20 mouse cellular contexts compared by ENCODE assay signal in genomic region chr4:125144211-125144610, GRCm38 (mm10). TPM values are rescaled to one million over a fixed set of nuclear protein-coding genes. Genes with fewer than 3 reads are reported as not detected.
DNase-seq lines count a peak whose midpoint lies in the region; ATAC-seq and TF ChIP-seq lines count a peak whose summit lies in the region.
"Had no signal": no experiment of that assay in that cellular context is flagged by ENCODE, and none has a peak within 500 bp of the region (broad histone marks: within the 10 kb centered on the region; RNA-seq: fewer than 3 reads in every experiment).

No protein-coding gene starts in this region.

- DNase-seq in liver: no peak
- DNase-seq in gastrocnemius, adult 8-10 months (ENCODE audit: low spot score in 2 of 2): no peak
- DNase-seq in midbrain, embryonic 10.5 days (ENCODE audit: low spot score): no peak
- DNase-seq in midbrain, embryonic 14.5 days: no peak
- DNase-seq: adrenal gland, adult 2 months; adrenal gland, postnatal 25 days; cerebellum, adult 11-12 months; cerebellum, postnatal 25 days; gastrocnemius, adult 2 months; gastrocnemius, postnatal 36 days; heart, postnatal 14 days had no signal

- no peaks in the 10 kb centered on the region for H3K79me2 ChIP-seq in macrophage (ENCODE audit: inconsistent target)

- ATAC-seq in liver, embryonic 16.5 days (ENCODE audit: low read depth): no peak
- ATAC-seq in midbrain, embryonic 14.5 days (ENCODE audit: low FRiP score, low TSS enrichment): no peak
- ATAC-seq: forebrain, embryonic 16.5 days had no signal

- H3K27me3 ChIP-seq in liver, embryonic 16.5 days (ENCODE audit: control insufficient read depth, insufficient read depth, low read depth, low read length): no peaks in the 10 kb centered on the region
- H3K27me3 ChIP-seq in midbrain, embryonic 10.5 days (ENCODE audit: low read depth, poor library complexity, severe bottlenecking): peaks cover 33% of the 10 kb centered on the region
- H3K27me3 ChIP-seq in midbrain, embryonic 14.5 days (ENCODE audit: control insufficient read depth, insufficient read depth, low read length): no peaks in the 10 kb centered on the region

- no peak overlapping the region for H3K9ac ChIP-seq in liver, embryonic 16.5 days (ENCODE audit: low read depth, low read length)
- H3K9ac ChIP-seq in midbrain, embryonic 14.5 days (replicated peaks; ENCODE audit: low read length): no peak overlapping the region
- H3K9ac ChIP-seq: embryonic facial prominence, embryonic 13.5 days; forebrain, embryonic 12.5 days; heart, embryonic 15.5 days; hindbrain, embryonic 13.5 days had no signal

- H3K4me3 ChIP-seq in liver, embryonic 16.5 days (ENCODE audit: low read depth, low read length): no peak overlapping the region
- no peak overlapping the region for H3K4me3 ChIP-seq in bone marrow macrophage, adult 2 months (ENCODE audit: insufficient read depth, low read length)
- no peak overlapping the region for H3K4me3 ChIP-seq in macrophage (ENCODE audit: inconsistent target)
- H3K4me3 ChIP-seq in midbrain, embryonic 10.5 days: no peak overlapping the region
- H3K4me3 ChIP-seq in midbrain, embryonic 14.5 days (replicated peaks; ENCODE audit: low read depth, low read length): no peak overlapping the region
- H3K4me3 ChIP-seq: embryonic facial prominence, embryonic 13.5 days; forebrain, embryonic 12.5 days; gastrocnemius, adult 2 months; heart, embryonic 10.5 days; heart, embryonic 15.5 days; hindbrain, embryonic 13.5 days had no signal

- no peaks in the 10 kb centered on the region for H3K9me3 ChIP-seq in liver, embryonic 16.5 days (replicated peaks; ENCODE audit: control insufficient read depth, low read length)
- H3K9me3 ChIP-seq in midbrain, embryonic 10.5 days (replicated peaks): peaks cover 4% of the 10 kb centered on the region; the same call in 1 of the 2 replicates
- no peaks in the 10 kb centered on the region for H3K9me3 ChIP-seq in midbrain, embryonic 14.5 days (ENCODE audit: control insufficient read depth, low read length)
- H3K9me3 ChIP-seq: embryonic facial prominence, embryonic 13.5 days; forebrain, embryonic 12.5 days; heart, embryonic 10.5 days; heart, embryonic 15.5 days; hindbrain, embryonic 13.5 days had no signal

- TF ChIP-seq POLR2A in bone marrow macrophage, adult 2 months (IDR thresholded peaks at IDR 0.05; ENCODE audit: borderline replicate concordance, low read depth, low read length): no peak

- no peak for TF ChIP-seq CTCF in bone marrow macrophage, adult 2 months (IDR thresholded peaks at IDR 0.05; ENCODE audit: low read depth, low read length)

- no peak overlapping the region for H3K4me2 ChIP-seq in liver, embryonic 16.5 days (ENCODE audit: low read depth, low read length)
- H3K4me2 ChIP-seq in midbrain, embryonic 14.5 days (ENCODE audit: low read length): no peak overlapping the region
- H3K4me2 ChIP-seq: embryonic facial prominence, embryonic 13.5 days; forebrain, embryonic 12.5 days; heart, embryonic 15.5 days; hindbrain, embryonic 13.5 days had no signal

- no peaks in the 10 kb centered on the region for H3K4me1 ChIP-seq in liver, embryonic 16.5 days (ENCODE audit: control insufficient read depth, low read depth, low read length)
- peaks cover 25% of the 10 kb centered on the region for H3K4me1 ChIP-seq in bone marrow macrophage, adult 2 months (ENCODE audit: control insufficient read depth, insufficient read depth, low read length)
- H3K4me1 ChIP-seq in midbrain, embryonic 10.5 days: peaks cover 10% of the 10 kb centered on the region
- no peaks in the 10 kb centered on the region; the same call in 1 of the 2 replicates for H3K4me1 ChIP-seq in midbrain, embryonic 14.5 days (ENCODE audit: control insufficient read depth, insufficient read depth, low read length)
- H3K4me1 ChIP-seq: heart, embryonic 15.5 days had no signal

- no peaks in the 10 kb centered on the region for H3K36me3 ChIP-seq in liver, embryonic 16.5 days (ENCODE audit: control insufficient read depth, insufficient read depth)
- H3K36me3 ChIP-seq in macrophage (ENCODE audit: inconsistent target): no peaks in the 10 kb centered on the region
- H3K36me3 ChIP-seq in midbrain, embryonic 10.5 days: no peaks in the 10 kb centered on the region
- no peaks in the 10 kb centered on the region for H3K36me3 ChIP-seq in midbrain, embryonic 14.5 days (ENCODE audit: control insufficient read depth, insufficient read depth, low read length)
- H3K36me3 ChIP-seq: embryonic facial prominence, embryonic 13.5 days; forebrain, embryonic 12.5 days; heart, embryonic 10.5 days; heart, embryonic 15.5 days; hindbrain, embryonic 13.5 days had no signal

- peak overlapping the region; percentile 35; the same call in 1 of the 2 replicates for H3K27ac ChIP-seq in liver, embryonic 16.5 days (ENCODE audit: low read length)
- peak overlapping the region; percentile 88 for H3K27ac ChIP-seq in bone marrow macrophage, adult 2 months (ENCODE audit: insufficient read depth, low read depth, low read length)
- H3K27ac ChIP-seq in macrophage: peak overlapping the region; percentile 90
- no peak overlapping the region for H3K27ac ChIP-seq in midbrain, embryonic 10.5 days (replicated peaks)
- H3K27ac ChIP-seq in midbrain, embryonic 14.5 days (replicated peaks; ENCODE audit: low read depth, low read length): no peak overlapping the region
- H3K27ac ChIP-seq: embryonic facial prominence, embryonic 13.5 days; forebrain, embryonic 12.5 days; heart, embryonic 10.5 days; heart, embryonic 15.5 days; hindbrain, embryonic 13.5 days had no signal

- WGBS in liver, embryonic 16.5 days (ENCODE audit: insufficient replicate concordance): 27% methylated on average over 5 of the region's 5 CpGs
- 31% methylated on average over 5 of the region's 5 CpGs for WGBS in macrophage (ENCODE audit: missing documents)
- WGBS in midbrain, embryonic 10.5 days: 84% methylated on average over 5 of the region's 5 CpGs
- WGBS in midbrain, embryonic 14.5 days: 80% methylated on average over 5 of the region's 5 CpGs

RNA-seq across cellular contexts. Expression of gene Zc3h12a, which starts 16.6 kb away (rescaled TPM):
- polyA plus RNA-seq in liver, embryonic 16.5 days (2015; fragmentation: Nextera tagmentation; extraction: Ambion mirVana): 0.52 and 0.65 TPM in 2 replicates
- 27.3 and 29.1 TPM in 2 replicates for polyA plus RNA-seq in bone marrow macrophage, adult 2 months (2012; ENCODE audit: insufficient read depth, insufficient read length, missing spikeins)
- 100 to 1,000 TPM in 20 of 26 experiments, 10 to 100 TPM in 6; 57.3 to 229 (median 148) TPM for total RNA-seq in macrophage (2018; cell fraction: chromatin; rRNA removed)
- 100 to 1,000 TPM in 8 of 26 experiments, 10 to 100 TPM in 18; 12.0 to 167 (median 56.6) TPM for total RNA-seq in macrophage (2018; cell fraction: cytosol; rRNA removed)
- total RNA-seq in macrophage (2018; cell fraction: nucleus; rRNA removed): 100 to 1,000 TPM in 18 of 26 experiments, 10 to 100 TPM in 8; 39.0 to 219 (median 148) TPM
- 6.2 to 14.2 TPM (median 8.5 TPM) in 3 replicates for polyA plus RNA-seq in macrophage (2018)
- total RNA-seq in gastrocnemius, adult 8-10 months (2022): 1 to 10 TPM; 1.4 to 2.3 (median 2.0) TPM
- polyA plus RNA-seq in midbrain, embryonic 10.5 days (2016; fragmentation: Nextera tagmentation; extraction: Ambion mirVana): 0.30 and 0.46 TPM in 2 replicates
- 0.22 and 0.46 TPM in 2 replicates for polyA plus RNA-seq in midbrain, embryonic 14.5 days (2014; fragmentation: Nextera tagmentation; extraction: Ambion mirVana)

RNA-seq across cellular contexts. Expression of gene Meaf6, which starts 59.3 kb away (rescaled TPM):
- polyA plus RNA-seq in liver, embryonic 16.5 days (2015; fragmentation: Nextera tagmentation; extraction: Ambion mirVana): 15.9 and 17.8 TPM in 2 replicates
- polyA plus RNA-seq in bone marrow macrophage, adult 2 months (2012; ENCODE audit: insufficient read depth, insufficient read length, missing spikeins): 32.4 and 36.6 TPM in 2 replicates
- 10 to 100 TPM; 11.9 to 63.3 (median 32.7) TPM for total RNA-seq in macrophage (2018; cell fraction: chromatin; rRNA removed)
- total RNA-seq in macrophage (2018; cell fraction: cytosol; rRNA removed): 10 to 100 TPM; 17.9 to 37.9 (median 23.7) TPM
- 10 to 100 TPM in 25 of 26 experiments, 1 to 10 TPM in 1; 9.1 to 45.3 (median 21.4) TPM for total RNA-seq in macrophage (2018; cell fraction: nucleus; rRNA removed)
- polyA plus RNA-seq in macrophage (2018): 18.5 to 49.2 TPM (median 35.8 TPM) in 3 replicates
- 10 to 100 TPM in 1 of 4 experiments, 1 to 10 TPM in 3; 7.9 to 12.3 (median 8.2) TPM for total RNA-seq in gastrocnemius, adult 8-10 months (2022)
- 86.3 and 88.2 TPM in 2 replicates for polyA plus RNA-seq in midbrain, embryonic 10.5 days (2016; fragmentation: Nextera tagmentation; extraction: Ambion mirVana)
- polyA plus RNA-seq in midbrain, embryonic 14.5 days (2014; fragmentation: Nextera tagmentation; extraction: Ambion mirVana): 171 and 183 TPM in 2 replicates

Comparison
In these comparisons a context has a peak if more than half of its experiments do, and no peak if none do; other contexts are left out.
1. H3K27ac ChIP-seq: peak in liver, embryonic 16.5 days (single experiment), bone marrow macrophage, adult 2 months (single experiment) and macrophage (single experiment); none in midbrain, embryonic 10.5 days (single experiment) and midbrain, embryonic 14.5 days (single experiment).